Mouse (Mus musculus) midbrain, embryonic 15.5 days (tissue): ENCODE data around the gene Mrps7. TPM values are rescaled to one million over a fixed set of nuclear protein-coding genes. Genes with fewer than 3 reads are reported as not detected.
A peak's percentile ranks its signal among the peaks of the same experiment; 100 is the strongest.

Experiments used
- ATAC-seq: fragments of 200-750 bp; cut with Nextera tagmentation; replicated peaks from 2 replicates; pipeline ENCODE4 v1.8.0; 2017; ENCODE audit warnings: moderate TSS enrichment
- H3K27ac ChIP-seq: fragments of 300-500 bp; sonication (generic); 2 replicates; pipeline ENCODE4 v1.5.1; 2015; ENCODE audit warnings: mild to moderate bottlenecking, inconsistent platforms
- H3K27me3 ChIP-seq: fragments of 300-500 bp; sonication (generic); replicated peaks from 2 replicates; pipeline ENCODE4 v1.6.1; 2015; ENCODE audit warnings: inconsistent platforms
- H3K36me3 ChIP-seq: fragments of 300-500 bp; sonication (generic); replicated peaks from 2 replicates; pipeline ENCODE4 v1.6.1; 2015; ENCODE audit warnings: inconsistent platforms
- H3K4me1 ChIP-seq: fragments of 300-500 bp; sonication (generic); 2 replicates; pipeline ENCODE4 v1.6.1; 2015; ENCODE audit warnings: inconsistent platforms
- H3K4me2 ChIP-seq: fragments of 300-500 bp; sonication (generic); 2 replicates; pipeline ENCODE4 v1.6.1; 2015; ENCODE audit warnings: inconsistent platforms, mild to moderate bottlenecking, moderate library complexity
- H3K4me3 ChIP-seq: fragments of 300-500 bp; sonication (generic); 2 replicates; pipeline ENCODE4 v1.5.1; 2015; ENCODE audit warnings: mild to moderate bottlenecking, inconsistent platforms
- H3K9ac ChIP-seq: fragments of 300-500 bp; sonication (generic); 2 replicates; pipeline ENCODE4 v1.6.1; 2015; ENCODE audit warnings: mild to moderate bottlenecking, inconsistent platforms
- H3K9me3 ChIP-seq: fragments of 300-500 bp; sonication (generic); 2 replicates; pipeline ENCODE4 v1.6.1; 2016; ENCODE audit warnings: inconsistent platforms
- WGBS: fragments of 180-500 bp; shearing (Covaris S2); methylation state at CpG from one replicate; pipeline ENCODE4 v1.1.7; 2015; ENCODE audit warnings: mixed read lengths; 5-methylcytosine and 5-hydroxymethylcytosine counted together
- polyA plus RNA-seq: library from polyadenylated mRNA; unstranded; fragments of >200 nt; fragmentation: Nextera tagmentation; extraction: Ambion mirVana; gene quantifications from 2 replicates; pipeline ENCODE4 v1.2.1, GENCODE M21; 2015

The Mrps7 gene
- polyA plus RNA-seq, 1 experiment from 2014 or later = 70.0 TPM

DNA sequence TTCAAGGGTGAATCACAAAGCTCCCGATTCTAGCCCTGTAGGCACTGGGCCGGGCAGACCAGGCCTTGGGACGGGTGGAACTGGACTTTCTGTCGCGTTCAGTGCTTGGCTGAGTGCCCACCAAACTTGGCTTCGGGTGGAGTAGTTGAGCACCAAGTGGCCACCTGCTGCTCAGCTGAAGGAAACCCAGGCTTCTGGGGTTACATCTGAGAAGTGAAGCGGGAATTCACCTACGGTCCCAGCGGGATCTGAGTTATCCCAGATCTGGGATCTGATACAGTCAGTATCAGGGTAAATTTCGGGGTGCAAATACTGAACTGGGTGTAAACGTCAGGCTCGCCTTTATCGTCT is 8.3 kb downstream of the Mrps7 start:
- ATAC-seq = no peak; the same call in 1 of the 2 replicates
- under 1% methylated on average over 13 of the region's 13 CpGs for WGBS
- Histone ChIP-seq H3K36me3 (peaks cover 22% of the 10 kb centered on the region; the same call in 1 of the 2 replicates), H3K9me3 (no peaks in the 10 kb centered on the region), H3K4me3 (peak overlapping the region; percentile 76), H3K27me3 (peaks cover 20% of the 10 kb centered on the region; the same call in 1 of the 2 replicates), H3K9ac (peak overlapping the region; percentile 59), H3K27ac (peak overlapping the region; percentile 76), H3K4me2 (peak overlapping the region; percentile 97), H3K4me1 (peaks cover 17% of the 10 kb centered on the region)

DNA sequence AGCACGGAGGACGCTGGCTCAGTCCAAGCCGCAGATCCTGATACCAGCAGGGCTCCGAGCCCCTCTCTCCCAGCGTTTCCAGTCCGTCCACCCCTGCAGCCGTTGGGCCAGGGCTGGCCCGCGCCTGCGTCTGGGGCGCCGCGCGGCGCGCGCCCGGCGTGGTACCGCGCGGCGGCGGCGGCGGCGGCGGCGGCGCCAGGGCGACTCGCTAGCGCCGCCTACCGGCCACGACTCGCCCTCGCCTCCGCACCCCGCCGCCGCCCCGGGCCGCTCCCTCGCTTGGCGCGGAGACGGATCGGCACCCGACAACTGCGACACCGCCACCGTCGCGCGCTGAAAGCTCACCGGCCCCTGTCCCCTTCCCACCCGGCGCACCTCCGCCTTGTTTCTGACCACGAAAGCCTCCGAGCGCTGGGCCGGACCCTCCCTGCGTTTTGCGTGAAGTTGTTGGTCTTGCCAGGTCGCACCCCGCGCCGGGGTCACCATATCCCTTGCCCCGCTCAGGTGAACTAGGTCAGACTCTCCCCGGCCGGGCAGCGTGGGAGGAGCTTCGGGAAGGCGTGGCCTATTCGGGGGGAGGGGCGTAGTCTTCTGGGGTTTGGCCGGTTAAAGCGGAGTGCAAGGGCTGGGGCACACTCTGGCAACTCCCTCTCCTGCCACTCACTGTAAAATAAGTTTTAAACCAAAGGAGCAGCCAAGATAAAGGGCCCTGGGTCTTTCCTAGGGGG is 8.8 kb downstream of the Mrps7 start, which contains the start of gene Mif4gd:
TSS of gene Mif4gd (minus strand) at position 560 of the 728 bp plus-strand sequence.
- Histone ChIP-seq H3K27me3 (peaks cover 20% of the 10 kb centered on the region; the same call in 1 of the 2 replicates), H3K27ac (peak within 1 kb of the TSS; percentile 76), H3K4me2 (peak within 1 kb of the TSS; percentile 97), H3K36me3 (peaks cover 22% of the 10 kb centered on the region), H3K4me3 (peak within 1 kb of the TSS; percentile 76), H3K4me1 (peaks cover 17% of the 10 kb centered on the region), H3K9ac (peak within 1 kb of the TSS; percentile 59), H3K9me3 (no peaks in the 10 kb centered on the region)
- peak; percentile 83 for ATAC-seq
- under 1% methylated on average over 77 of the region's 80 CpGs for WGBS

DNA sequence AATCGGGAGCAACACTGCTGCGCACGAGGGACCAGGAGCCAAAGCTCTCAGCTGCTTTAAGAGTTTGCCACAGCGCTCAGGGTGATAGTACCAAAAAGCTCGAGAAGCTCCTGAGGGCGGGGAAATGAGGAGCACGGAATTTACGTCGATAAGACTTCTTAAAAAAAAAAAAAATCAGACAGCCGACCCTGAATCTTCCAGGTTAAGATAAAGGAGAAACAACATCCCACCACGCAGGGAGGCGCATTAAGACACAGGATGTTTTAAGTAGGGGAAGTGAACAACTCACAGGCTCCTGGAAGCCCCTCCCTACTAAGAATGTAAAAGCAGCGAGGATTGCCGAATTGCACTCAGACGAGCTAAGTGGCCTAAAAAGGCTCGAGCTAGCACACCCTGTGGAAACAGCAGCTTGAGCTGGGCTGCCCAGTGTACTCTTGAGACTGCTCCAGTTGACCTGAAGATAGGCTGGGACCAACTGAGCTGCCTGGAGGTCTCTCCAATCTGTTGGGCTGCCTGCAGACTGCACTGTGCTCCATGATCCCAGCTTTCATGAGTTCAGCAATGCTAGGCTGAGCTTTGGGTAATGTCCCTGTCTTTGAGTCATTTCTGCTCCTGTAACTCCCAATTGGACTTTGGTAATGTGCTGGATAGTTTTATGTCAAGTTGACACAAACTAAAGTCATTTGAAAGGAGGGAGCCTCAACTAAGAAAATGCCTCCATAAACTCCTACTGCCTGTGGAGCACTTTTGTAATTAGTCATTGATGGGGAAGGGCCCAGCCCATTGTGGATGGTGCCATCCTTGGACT is 9.6 kb downstream of the Mrps7 start:
- Histone ChIP-seq H3K27me3 (peaks cover 20% of the 10 kb centered on the region; the same call in 1 of the 2 replicates), H3K9ac (peak overlapping the region; percentile 59), H3K4me1 (peaks cover 17% of the 10 kb centered on the region), H3K27ac (peak overlapping the region; percentile 76), H3K36me3 (peaks cover 15% of the 10 kb centered on the region), H3K4me3 (peak overlapping the region; percentile 76), H3K4me2 (peak overlapping the region; percentile 97), H3K9me3 (no peaks in the 10 kb centered on the region)
- WGBS = 1% methylated on average over 16 of the region's 16 CpGs
- no peak for ATAC-seq

DNA sequence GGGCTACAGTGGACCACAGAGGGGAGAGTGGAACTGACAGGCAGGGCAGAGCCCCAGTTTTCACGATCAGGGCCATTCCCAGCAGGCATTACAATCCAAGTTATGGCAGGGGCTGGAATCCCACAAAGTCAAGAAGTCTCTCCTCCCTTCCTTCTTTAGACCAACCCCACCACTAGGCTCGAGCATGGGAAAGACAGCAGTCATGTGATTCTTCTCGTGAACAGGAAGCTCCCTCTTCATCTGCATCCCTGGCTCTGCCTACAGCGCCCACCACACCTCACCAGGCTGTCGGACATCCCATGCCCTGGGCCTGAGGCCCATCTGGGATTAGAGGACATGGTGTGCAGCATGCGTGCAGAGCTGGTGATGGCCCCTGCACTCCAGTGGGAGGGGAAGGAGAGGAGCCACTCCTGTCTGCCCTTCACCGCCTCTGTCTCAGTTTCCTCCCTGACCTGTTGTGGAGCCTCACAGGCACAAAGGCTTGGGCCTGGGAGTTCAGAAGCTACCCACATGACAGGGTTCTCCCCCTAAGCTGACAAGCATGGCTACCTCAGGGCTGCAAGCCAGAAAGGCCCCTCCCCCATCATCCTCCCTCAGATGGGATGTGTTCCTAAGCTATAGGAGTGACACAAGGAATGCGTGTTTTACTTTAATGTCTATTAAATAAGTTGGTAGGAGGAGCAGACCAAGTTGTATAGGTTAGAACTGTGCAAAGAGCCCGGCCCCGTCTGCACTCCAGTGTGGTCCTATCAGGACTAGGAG is 10.8 kb downstream of the Mrps7 start:
- ATAC-seq = no peak
- no peaks in the 10 kb centered on the region for H3K9me3 ChIP-seq

DNA sequence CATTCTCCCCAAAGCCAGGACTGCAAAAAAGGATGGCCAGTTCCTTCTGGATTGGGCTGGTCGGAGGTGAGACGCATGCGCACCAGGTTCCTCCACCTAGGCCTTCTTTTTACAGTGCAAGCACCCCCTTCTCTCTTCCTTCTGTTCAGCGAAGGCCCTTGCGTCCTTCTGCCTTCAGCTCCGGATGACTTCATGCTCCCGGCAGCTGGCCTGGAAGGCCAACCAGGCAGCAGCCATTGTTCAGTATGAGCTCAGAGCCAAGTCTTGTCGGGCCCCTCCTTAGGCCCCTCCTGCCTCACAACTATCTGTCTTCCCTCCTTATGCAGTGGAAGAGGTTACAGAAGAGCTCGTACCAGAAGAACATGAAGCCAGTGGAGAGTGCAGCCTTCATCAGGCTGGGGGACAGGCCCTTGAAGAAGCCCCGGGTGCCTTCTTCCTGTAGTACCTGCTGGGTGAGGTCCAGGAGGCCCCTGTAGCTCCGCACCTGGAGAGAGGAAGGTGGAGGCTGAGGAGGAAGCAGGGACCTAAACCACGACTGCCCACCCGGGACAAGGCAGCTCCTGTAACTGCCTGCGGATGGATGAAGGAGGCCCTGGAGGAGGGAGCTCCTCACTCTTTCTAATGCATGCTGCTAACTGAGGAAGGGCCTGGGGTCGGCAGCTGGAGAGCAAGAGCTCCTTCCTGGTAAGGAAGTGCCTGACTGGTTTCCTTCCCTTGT is 11.5 kb downstream of the Mrps7 start:
- Histone ChIP-seq H3K9ac (no peak overlapping the region), H3K27ac (no peak overlapping the region), H3K9me3 (no peaks in the 10 kb centered on the region), H3K36me3 (peaks cover 16% of the 10 kb centered on the region; the same call in 1 of the 2 replicates), H3K27me3 (peaks cover 20% of the 10 kb centered on the region; the same call in 1 of the 2 replicates), H3K4me1 (peaks cover 17% of the 10 kb centered on the region), H3K4me2 (no peak overlapping the region), H3K4me3 (no peak overlapping the region)
- 81% methylated on average over 15 of the region's 15 CpGs for WGBS
- no peak for ATAC-seq

More for the DNA sequence above, 10.8 kb downstream of the Mrps7 start:
- peaks cover 20% of the 10 kb centered on the region; the same call in 1 of the 2 replicates for H3K27me3 ChIP-seq
- no peak overlapping the region for H3K4me3 ChIP-seq
- peaks cover 17% of the 10 kb centered on the region for H3K4me1 ChIP-seq
- H3K9ac ChIP-seq = no peak overlapping the region
- WGBS = 76% methylated on average over 10 of the region's 10 CpGs
- H3K4me2 ChIP-seq = no peak overlapping the region
- no peak overlapping the region for H3K27ac ChIP-seq
- H3K36me3 ChIP-seq = peaks cover 11% of the 10 kb centered on the region; the same call in 1 of the 2 replicates

DNA sequence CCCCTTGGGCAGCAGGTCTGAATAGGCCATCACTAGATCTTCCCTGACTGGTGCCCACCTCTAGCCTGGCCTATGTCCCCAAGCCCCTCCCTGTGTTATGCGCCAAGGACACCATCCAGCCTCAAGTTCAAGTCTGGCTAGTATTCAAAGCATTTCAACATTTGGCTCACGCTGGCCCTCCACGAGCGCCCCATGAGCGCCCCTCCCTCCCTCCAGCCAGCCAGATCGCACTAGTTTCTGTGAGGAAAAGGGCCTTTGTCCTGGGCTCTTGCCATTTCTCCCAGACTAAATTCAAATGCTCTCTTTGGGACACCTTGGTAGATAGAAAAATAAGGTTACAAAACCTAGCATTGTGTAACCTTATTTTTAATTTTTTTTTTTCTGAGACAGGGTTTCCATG is 12.2 kb downstream of the Mrps7 start:
- ATAC-seq = no peak
- peaks cover 20% of the 10 kb centered on the region; the same call in 1 of the 2 replicates for H3K27me3 ChIP-seq
- H3K9ac ChIP-seq = no peak overlapping the region
- peaks cover 22% of the 10 kb centered on the region; the same call in 1 of the 2 replicates for H3K36me3 ChIP-seq
- no peak overlapping the region for H3K27ac ChIP-seq
- no peaks in the 10 kb centered on the region for H3K9me3 ChIP-seq
- WGBS = 93% methylated on average over 6 of the region's 6 CpGs
- no peak overlapping the region for H3K4me3 ChIP-seq
- H3K4me2 ChIP-seq = no peak overlapping the region
- H3K4me1 ChIP-seq = peaks cover 17% of the 10 kb centered on the region

DNA sequence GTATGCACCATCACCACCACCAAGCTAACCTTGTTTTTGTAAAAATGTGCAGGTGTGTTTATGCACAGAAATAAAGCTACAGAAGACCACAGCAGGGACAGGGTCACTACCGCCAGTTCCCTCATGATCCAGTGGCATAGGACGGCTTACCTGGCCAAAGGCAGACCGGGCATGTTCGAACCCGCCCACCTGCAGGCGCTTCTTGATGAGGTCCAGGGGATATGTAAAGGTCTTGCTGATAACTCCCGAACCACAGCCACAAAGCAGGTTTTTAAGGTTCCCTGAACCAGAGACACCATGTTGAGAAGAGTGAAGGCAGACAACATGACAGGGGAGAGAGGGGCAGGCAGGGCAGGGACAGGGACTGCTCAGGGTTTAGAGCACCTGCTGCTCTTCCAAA is 12.6 kb downstream of the Mrps7 start:
- Histone ChIP-seq H3K4me3 (no peak overlapping the region), H3K9me3 (no peaks in the 10 kb centered on the region), H3K27me3 (peaks cover 17% of the 10 kb centered on the region; the same call in 1 of the 2 replicates), H3K27ac (no peak overlapping the region), H3K36me3 (peaks cover 27% of the 10 kb centered on the region; the same call in 1 of the 2 replicates), H3K4me1 (peaks cover 17% of the 10 kb centered on the region), H3K4me2 (no peak overlapping the region), H3K9ac (no peak overlapping the region)
- no peak for ATAC-seq
- 92% methylated on average over 7 of the region's 7 CpGs for WGBS

DNA sequence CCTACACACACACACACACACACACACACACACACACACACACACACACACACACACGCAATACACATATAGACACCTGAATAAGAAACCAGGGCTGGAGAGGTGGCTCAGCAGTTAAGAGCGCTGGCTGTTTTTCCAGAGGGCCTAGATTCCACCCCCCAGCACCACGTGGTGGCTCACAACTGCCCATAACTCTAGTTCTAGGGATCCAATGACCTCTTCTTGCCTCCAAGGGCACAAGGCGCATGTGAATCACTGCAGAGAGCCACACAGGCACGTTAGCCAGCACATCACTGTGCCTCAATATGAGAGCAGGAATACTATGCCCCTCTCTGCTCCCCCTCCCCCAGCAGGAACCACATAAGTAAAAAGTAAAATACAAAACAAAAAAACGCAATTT is 13.2 kb downstream of the Mrps7 start:
- Histone ChIP-seq H3K36me3 (peaks cover 28% of the 10 kb centered on the region; the same call in 1 of the 2 replicates), H3K9me3 (no peaks in the 10 kb centered on the region), H3K4me1 (peaks cover 14% of the 10 kb centered on the region), H3K4me3 (no peak overlapping the region), H3K4me2 (no peak overlapping the region), H3K27me3 (peaks cover 17% of the 10 kb centered on the region; the same call in 1 of the 2 replicates), H3K9ac (no peak overlapping the region), H3K27ac (no peak overlapping the region)
- no peak for ATAC-seq
- WGBS = 88% methylated on average over 6 of the region's 6 CpGs

DNA sequence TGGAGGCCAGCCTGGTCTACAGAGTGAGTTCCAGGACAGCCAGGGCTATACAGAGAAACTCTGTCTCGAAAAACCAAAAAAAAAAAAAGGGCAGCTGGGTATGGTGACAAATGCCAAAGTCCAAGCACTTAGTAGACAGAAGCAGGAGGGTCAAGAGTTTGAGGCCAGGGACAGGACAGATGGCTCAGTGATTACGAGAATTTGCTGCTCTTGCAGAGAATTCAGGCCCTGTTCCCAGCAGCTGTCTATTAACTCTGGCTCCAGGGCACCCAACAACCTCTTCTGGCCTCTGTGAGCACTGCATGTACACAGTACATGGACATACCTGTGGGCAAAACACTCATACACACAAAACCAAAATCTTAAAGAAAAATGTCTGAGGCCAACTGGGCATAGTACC is 14.3 kb downstream of the Mrps7 start:
- no peaks in the 10 kb centered on the region for H3K9me3 ChIP-seq
- 88% methylated on average over 2 of the region's 2 CpGs for WGBS
- peaks cover 37% of the 10 kb centered on the region for H3K36me3 ChIP-seq

DNA sequence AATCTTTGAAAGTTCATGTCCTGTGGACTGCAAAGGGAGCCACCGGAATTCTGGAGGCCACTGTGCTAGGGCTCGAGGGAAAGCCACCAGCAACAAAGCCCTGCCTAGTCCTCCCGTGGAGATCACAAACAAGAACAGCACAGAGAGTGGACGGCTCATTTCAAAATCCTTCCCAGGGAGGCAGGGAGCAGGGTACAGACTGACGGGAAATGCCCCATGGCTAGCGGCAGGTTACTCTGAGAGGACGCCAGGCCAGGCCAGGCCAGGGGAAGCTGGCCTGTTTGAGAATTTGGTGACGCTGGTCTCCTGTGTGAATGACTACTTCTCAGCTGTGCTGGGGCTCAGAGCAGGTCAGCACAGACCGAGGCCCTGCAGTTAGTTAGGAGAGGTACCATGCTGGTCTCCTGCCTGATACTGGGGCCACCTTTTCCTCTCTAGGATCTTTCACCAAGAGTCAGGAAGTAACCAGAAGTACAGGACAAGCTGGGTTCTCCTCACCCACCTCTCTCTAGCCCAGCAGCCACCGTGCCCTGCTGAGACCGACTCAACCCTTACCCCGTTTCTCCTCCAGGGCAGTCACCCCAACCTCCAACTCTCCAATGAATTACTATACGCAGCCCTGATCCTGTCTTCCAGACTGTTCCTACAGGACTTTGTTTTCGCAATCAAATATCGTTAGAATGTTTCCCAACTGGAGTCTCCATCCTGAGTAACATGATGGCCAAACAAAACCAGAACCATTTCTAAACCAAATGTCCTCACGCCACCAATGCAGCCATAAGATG is 15.2 kb downstream of the Mrps7 start:
- Histone ChIP-seq H3K9me3 (no peaks in the 10 kb centered on the region), H3K4me3 (no peak overlapping the region), H3K27me3 (0 out of 2 replicates have a peak, but pooled peaks cover 11% of the 10 kb centered on the region), H3K36me3 (peaks cover 40% of the 10 kb centered on the region), H3K4me1 (no peaks in the 10 kb centered on the region), H3K4me2 (no peak overlapping the region), H3K27ac (no peak overlapping the region), H3K9ac (no peak overlapping the region)
- no peak for ATAC-seq
- WGBS = 87% methylated on average over 16 of the region's 16 CpGs

More for the DNA sequence above, 14.3 kb downstream of the Mrps7 start:
- Histone ChIP-seq H3K9ac (no peak overlapping the region), H3K27me3 (peaks cover 17% of the 10 kb centered on the region; the same call in 1 of the 2 replicates), H3K4me2 (no peak overlapping the region), H3K27ac (no peak overlapping the region), H3K4me1 (peaks cover 6% of the 10 kb centered on the region; the same call in 1 of the 2 replicates), H3K4me3 (no peak overlapping the region)
- no peak for ATAC-seq
